Mouse (Mus musculus) midbrain, embryonic 13.5 days (tissue): ENCODE measurements at regions not wholly inside any gene's neighbourhood (a gene's known extent, or its start where the extent isn't known, plus 50 kb on each side); places are given as distances from the start of the nearest gene placed in this dataset.
"Not testable (repeated sequence)": the region's sequence is repeated elsewhere in the genome, so short reads cannot be mapped to it uniquely, and the experiment has no call there.

ENCODE experiments used
- ATAC-seq: fragments of 200-750 bp; cut with Nextera tagmentation; 2 replicates; pipeline ENCODE4 v1.8.0; 2017; ENCODE audit warnings: mild to moderate bottlenecking, moderate TSS enrichment, moderate library complexity
- H3K27ac ChIP-seq: fragments of 300-500 bp; sonication (generic); 2 replicates; pipeline ENCODE4 v1.5.1; 2015; ENCODE audit warnings: inconsistent platforms, mild to moderate bottlenecking, moderate library complexity
- H3K27me3 ChIP-seq: fragments of 300-500 bp; sonication (generic); 2 replicates; pipeline ENCODE4 v1.6.1; 2015; ENCODE audit warnings: mild to moderate bottlenecking, inconsistent platforms
- H3K36me3 ChIP-seq: fragments of 300-500 bp; sonication (generic); 2 replicates; pipeline ENCODE4 v1.6.1; 2015; ENCODE audit warnings: mild to moderate bottlenecking, inconsistent platforms
- H3K4me1 ChIP-seq: fragments of 300-500 bp; sonication (generic); replicated peaks from 2 replicates; pipeline ENCODE4 v1.6.1; 2015; ENCODE audit warnings: inconsistent platforms
- H3K4me2 ChIP-seq: fragments of 300-500 bp; sonication (generic); replicated peaks from 2 replicates; pipeline ENCODE4 v1.6.1; 2015; ENCODE audit warnings: moderate library complexity, mild to moderate bottlenecking, inconsistent platforms
- H3K4me3 ChIP-seq: fragments of 300-500 bp; sonication (generic); replicated peaks from 2 replicates; pipeline ENCODE4 v1.5.1; 2015; ENCODE audit warnings: mild to moderate bottlenecking, inconsistent platforms
- H3K9ac ChIP-seq: fragments of 300-500 bp; sonication (generic); replicated peaks from 2 replicates; pipeline ENCODE4 v1.6.1; 2015; ENCODE audit warnings: mild to moderate bottlenecking, inconsistent platforms
- H3K9me3 ChIP-seq: fragments of 300-500 bp; sonication (generic); 2 replicates; pipeline ENCODE4 v1.6.1; 2016; ENCODE audit warnings: mild to moderate bottlenecking, inconsistent platforms
- WGBS: fragments of 180-500 bp; shearing (Covaris S2); methylation state at CpG from one replicate; pipeline ENCODE4 v1.1.7; 2015; 5-methylcytosine and 5-hydroxymethylcytosine counted together

GRCm38 (mm10) chr7:60492028-60492995 is 352.3 kb upstream of the Snrpn start:
- not testable (repeated sequence) for H3K4me1 ChIP-seq, H3K36me3 ChIP-seq, H3K9me3 ChIP-seq, H3K27me3 ChIP-seq
- peak overlapping the region; percentile 34 for H3K4me2 ChIP-seq
- peak overlapping the region; percentile 65 for H3K27ac ChIP-seq
- 0 out of 2 replicates have a peak overlapping the region, but pooled peaks have one; percentile 42 for H3K9ac ChIP-seq
- WGBS = 15% methylated on average over 39 of the region's 39 CpGs
- peak; percentile 98 for ATAC-seq
- H3K4me3 ChIP-seq = peak overlapping the region; percentile 38

- not testable (repeated sequence) for H3K4me2 ChIP-seq, H3K9ac ChIP-seq, H3K27ac ChIP-seq, H3K27me3 ChIP-seq, H3K4me3 ChIP-seq, H3K9me3 ChIP-seq, H3K4me1 ChIP-seq, H3K36me3 ChIP-seq
- 0 out of 2 replicates have a peak, but pooled peaks have one; percentile 63 for ATAC-seq
- WGBS = 3% methylated on average over 4 of the region's 4 CpGs
Observed at GRCm38 (mm10) chr7:60487839-60488454, 347.9 kb upstream of the Snrpn start.

GRCm38 (mm10) chr7:60450074-60450603 is 310.1 kb upstream of the Snrpn start:
- H3K9me3 ChIP-seq, H3K4me1 ChIP-seq, H3K27me3 ChIP-seq, H3K36me3 ChIP-seq: not testable (repeated sequence)
- WGBS = 47% methylated on average over 3 of the region's 3 CpGs
- Histone ChIP-seq H3K4me3 (peak overlapping the region; percentile 12), H3K27ac (peak overlapping the region; percentile 84), H3K9ac (0 out of 2 replicates have a peak overlapping the region, but pooled peaks have one; percentile 19), H3K4me2 (peak overlapping the region; percentile 36)
- peak; percentile 88 for ATAC-seq

- not testable (repeated sequence) for H3K4me1 ChIP-seq, H3K9me3 ChIP-seq, H3K36me3 ChIP-seq, H3K27me3 ChIP-seq
- H3K4me2 ChIP-seq = peak overlapping the region; percentile 36
- 0 out of 2 replicates have a peak overlapping the region, but pooled peaks have one; percentile 19 for H3K9ac ChIP-seq
- peak overlapping the region; percentile 84 for H3K27ac ChIP-seq
- ATAC-seq = peak; percentile 97
- peak overlapping the region; percentile 12 for H3K4me3 ChIP-seq
- WGBS = 39% methylated on average over 2 of the region's 2 CpGs
Observed at GRCm38 (mm10) chr7:60449239-60450073, 309.4 kb upstream of the Snrpn start.

- no peak for ATAC-seq
Observed at GRCm38 (mm10) chr7:60438781-60439180, 298.8 kb upstream of the Snrpn start.

GRCm38 (mm10) chr7:60391011-60391863 is 251.2 kb upstream of the Snrpn start:
- 18% methylated on average over 33 of the region's 33 CpGs for WGBS
- Histone ChIP-seq H3K4me2 (peak overlapping the region; percentile 40), H3K4me3 (peak overlapping the region; percentile 37), H3K9ac (0 out of 2 replicates have a peak overlapping the region, but pooled peaks have one; percentile 14), H3K27ac (peak overlapping the region; percentile 65)
- peak; percentile 97 for ATAC-seq
- H3K27me3 ChIP-seq, H3K4me1 ChIP-seq, H3K36me3 ChIP-seq, H3K9me3 ChIP-seq: not testable (repeated sequence)

More at GRCm38 (mm10) chr7:60438781-60439180, 298.8 kb upstream of the Snrpn start:
- H3K9me3 ChIP-seq = no peaks in the 10 kb centered on the region
- H3K27ac ChIP-seq = no peak overlapping the region
- no peaks in the 10 kb centered on the region for H3K4me1 ChIP-seq
- 48% methylated on average over 3 of the region's 3 CpGs for WGBS
- H3K27me3 ChIP-seq = no peaks in the 10 kb centered on the region
- H3K9ac ChIP-seq = no peak overlapping the region
- H3K36me3 ChIP-seq = no peaks in the 10 kb centered on the region
- H3K4me3 ChIP-seq = no peak overlapping the region
- no peak overlapping the region for H3K4me2 ChIP-seq

GRCm38 (mm10) chr7:60386957-60387356 is 246.9 kb upstream of the Snrpn start:
- not testable (repeated sequence) for H3K27ac ChIP-seq, H3K4me3 ChIP-seq, H3K4me2 ChIP-seq, H3K36me3 ChIP-seq, H3K4me1 ChIP-seq, ATAC-seq, H3K27me3 ChIP-seq, H3K9me3 ChIP-seq, H3K9ac ChIP-seq
- WGBS = 5% methylated on average over 5 of the region's 5 CpGs

- not testable (repeated sequence) for ATAC-seq, H3K9ac ChIP-seq, H3K9me3 ChIP-seq, H3K36me3 ChIP-seq, H3K4me3 ChIP-seq, H3K4me2 ChIP-seq, H3K27ac ChIP-seq, H3K4me1 ChIP-seq, H3K27me3 ChIP-seq
- WGBS = 21% methylated on average over 3 of the region's 3 CpGs
Observed at GRCm38 (mm10) chr7:60374001-60374400, 234.0 kb upstream of the Snrpn start.

- not testable (repeated sequence) for H3K27ac ChIP-seq, ATAC-seq, H3K9me3 ChIP-seq, H3K4me3 ChIP-seq, H3K4me2 ChIP-seq, H3K36me3 ChIP-seq, H3K4me1 ChIP-seq, H3K9ac ChIP-seq, H3K27me3 ChIP-seq
- WGBS = 72% methylated on average over 2 of the region's 2 CpGs
Observed at GRCm38 (mm10) chr7:60352206-60352605, 212.2 kb upstream of the Snrpn start.
